Mouse (Mus musculus): ENCODE results near the gene Dnah12.

GRCm38 (mm10) chr14:26794431-26794830 lies 101.4 kb downstream of the Dnah12 start:
- TF ChIP-seq CTCF (IDR thresholded peaks at IDR 0.05; ENCODE audit: extremely low read depth, insufficient read length, insufficient replicate concordance, low read depth, low read length) (no peak), POLR2A (IDR thresholded peaks at IDR 0.05; ENCODE audit: low read depth, low read length) (no peak)

All from small intestine, adult 2 months (tissue).